Mouse (Mus musculus): Measurements from ENCODE around the gene Sh3rf1.

Gene Sh3rf1

DNA sequence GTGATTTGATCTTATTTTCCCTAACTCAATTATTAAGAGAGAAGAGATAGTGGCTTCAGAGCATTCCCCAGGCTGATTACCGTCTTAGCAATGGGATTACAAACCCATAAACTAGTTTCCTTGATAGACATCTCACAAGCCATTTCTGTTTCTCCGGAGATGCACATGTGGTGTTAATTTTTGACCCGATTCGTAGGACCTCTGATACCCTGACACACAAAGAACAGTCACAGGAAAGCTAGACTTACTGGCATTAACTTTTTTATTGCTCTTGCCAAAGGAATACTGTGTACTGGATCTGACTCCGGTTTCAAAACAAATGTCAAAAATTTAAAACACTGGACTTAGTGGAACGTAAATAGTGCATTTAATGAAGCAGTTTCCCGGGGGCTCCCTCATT, 62.2 kb downstream of the Sh3rf1 start:
- no peak for TF ChIP-seq GATA4 (IDR thresholded peaks at IDR 0.05; ENCODE audit: insufficient replicate concordance, low read length)

GRCm38 (mm10) chr8:61286394-61286793, 62.7 kb downstream of the Sh3rf1 start:
- no peak for TF ChIP-seq GATA4 (IDR thresholded peaks at IDR 0.05; ENCODE audit: insufficient replicate concordance, low read length)

DNA sequence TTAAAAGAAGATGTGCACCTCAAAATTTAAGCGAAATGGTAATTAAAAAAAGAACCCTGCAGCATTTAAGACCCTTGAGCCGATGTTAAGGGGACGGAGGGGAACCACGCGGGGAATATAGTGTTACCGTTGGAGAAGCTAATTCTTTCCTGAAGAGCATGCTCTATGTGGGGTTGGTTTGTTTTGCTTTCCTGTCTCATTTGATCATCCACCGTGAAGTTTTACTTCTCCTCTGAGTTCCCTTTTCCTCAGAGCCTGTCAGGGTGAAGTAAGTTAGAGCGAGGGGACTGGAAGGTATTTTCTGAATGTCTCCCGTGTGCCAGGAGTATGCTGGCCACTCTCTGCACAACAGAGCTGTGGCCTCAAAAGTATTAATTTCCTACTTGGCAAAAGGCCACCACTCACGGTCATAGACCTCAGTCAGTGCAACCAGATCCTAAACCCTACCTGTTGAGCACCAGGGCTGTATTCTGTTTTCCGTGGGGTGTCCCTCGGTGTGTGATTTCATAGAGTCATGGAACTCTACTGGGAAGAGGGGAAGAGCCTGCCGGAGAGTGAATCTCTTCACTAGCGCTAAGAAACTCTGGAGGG, 63.2 kb downstream of the Sh3rf1 start:
- no peak for TF ChIP-seq GATA4 (IDR thresholded peaks at IDR 0.05; ENCODE audit: insufficient replicate concordance, low read length)

DNA sequence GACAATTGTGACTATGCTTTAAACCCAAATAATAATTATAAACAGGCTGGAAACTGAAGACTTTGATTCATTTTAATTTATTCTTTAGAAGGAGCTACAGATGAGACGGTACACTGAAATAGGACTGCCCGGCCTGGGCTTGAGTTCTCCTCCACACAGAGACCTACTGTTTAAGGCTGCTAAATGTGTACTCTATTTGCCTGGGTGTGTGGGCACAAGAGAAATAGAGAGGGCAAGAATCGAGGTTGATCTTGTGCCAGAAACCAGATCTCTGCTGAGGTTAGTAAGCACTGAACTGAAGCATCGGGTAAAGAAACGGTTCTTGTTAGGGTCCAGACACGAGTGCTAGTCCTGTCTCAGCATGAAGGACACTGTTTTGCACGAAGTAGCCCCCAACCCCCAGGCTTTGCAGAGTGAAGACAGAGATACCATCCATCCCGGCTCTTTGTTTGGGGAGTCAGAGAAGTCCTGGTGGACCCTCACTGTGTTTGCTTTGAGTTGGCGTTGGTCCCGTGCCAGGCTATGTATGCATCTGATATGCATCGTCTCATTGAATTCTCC, 64.4 kb downstream of the Sh3rf1 start:
- no peak for TF ChIP-seq GATA4 (IDR thresholded peaks at IDR 0.05; ENCODE audit: insufficient replicate concordance, low read length)

- TF ChIP-seq GATA4 (IDR thresholded peaks at IDR 0.05; ENCODE audit: insufficient replicate concordance, low read length), result no peak
Observed at GRCm38 (mm10) chr8:61288676-61289075, 65.0 kb downstream of the Sh3rf1 start.

- no peak for TF ChIP-seq GATA4 (IDR thresholded peaks at IDR 0.05; ENCODE audit: insufficient replicate concordance, low read length)
Observed at GRCm38 (mm10) chr8:61295040-61295439, 71.4 kb downstream of the Sh3rf1 start.

DNA sequence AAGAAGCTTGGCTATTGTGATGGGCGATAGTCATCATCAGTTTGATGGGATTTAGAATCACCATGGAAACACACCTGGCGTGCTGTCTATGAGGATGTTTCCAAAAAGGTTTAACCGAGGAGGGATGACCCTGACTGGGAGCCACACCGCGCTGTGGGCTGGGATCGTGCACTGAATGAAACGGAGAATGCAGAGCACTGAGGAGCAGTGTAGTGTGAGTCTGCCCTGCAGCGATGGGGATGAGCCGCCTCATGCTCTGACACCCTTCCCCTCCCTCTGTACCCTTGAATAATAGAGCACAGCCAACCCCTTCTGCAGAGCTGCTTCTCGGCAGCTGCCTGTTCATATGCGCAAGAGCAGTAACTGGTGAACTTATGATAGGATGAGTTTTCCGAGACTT, 71.8 kb downstream of the Sh3rf1 start:
- no peak for TF ChIP-seq GATA4 (IDR thresholded peaks at IDR 0.05; ENCODE audit: insufficient replicate concordance, low read length)

DNA sequence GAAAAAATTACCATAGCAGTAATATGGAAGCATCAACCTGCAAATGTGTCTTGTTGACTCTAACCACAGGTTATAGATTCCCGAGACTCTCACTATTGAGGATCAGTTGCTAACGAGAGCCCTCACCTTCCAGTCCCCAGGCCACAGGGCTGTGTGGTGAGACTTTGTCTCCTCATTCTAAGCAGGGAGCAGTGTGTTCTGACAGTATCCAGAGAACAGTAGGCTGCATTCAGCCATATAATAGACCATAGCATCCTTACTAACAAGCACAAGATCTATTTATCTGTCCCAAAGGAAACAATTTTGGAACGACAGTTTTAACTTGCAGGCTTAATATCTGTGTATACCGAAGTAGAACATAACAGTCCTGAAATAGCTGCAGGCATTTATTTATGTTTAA, 75.2 kb downstream of the Sh3rf1 start:
- no peak for TF ChIP-seq GATA4 (IDR thresholded peaks at IDR 0.05; ENCODE audit: insufficient replicate concordance, low read length)

DNA sequence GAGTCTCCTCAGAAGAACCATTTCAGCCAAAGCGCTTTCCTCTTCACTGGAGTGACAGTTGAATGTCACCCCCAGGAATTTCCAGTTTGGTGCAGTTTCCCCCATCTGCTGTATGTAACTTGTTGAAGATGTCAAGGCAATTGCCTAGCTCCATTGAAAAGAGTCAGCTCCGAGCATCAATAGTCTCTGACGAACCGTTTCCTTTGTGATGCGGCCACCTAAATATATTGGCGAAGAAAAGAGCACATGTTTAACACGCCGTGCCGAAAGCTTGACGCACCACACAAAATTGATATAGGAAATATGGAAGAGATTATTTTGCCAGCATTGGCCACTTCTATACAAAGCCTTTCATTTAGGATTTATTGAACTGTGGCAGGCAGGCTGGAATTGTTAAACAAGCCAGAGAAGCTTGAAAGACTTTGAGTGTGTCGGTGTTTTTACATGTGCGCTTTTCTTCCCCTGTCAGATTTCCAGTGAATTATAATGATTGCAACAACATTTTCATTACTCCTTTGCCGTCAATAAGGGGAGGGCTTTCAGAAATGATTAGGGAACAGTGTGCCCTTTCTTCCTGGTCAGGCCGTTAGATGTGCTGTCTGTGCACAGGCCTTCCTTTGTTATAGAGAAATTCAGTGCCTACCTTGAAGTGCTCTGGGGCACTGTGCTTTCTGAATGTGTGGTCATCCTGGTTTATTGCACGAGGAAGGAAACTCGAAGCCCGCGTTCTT, 77.8 kb downstream of the Sh3rf1 start:
- TF ChIP-seq GATA4 (IDR thresholded peaks at IDR 0.05; ENCODE audit: insufficient replicate concordance, low read length), result no peak

- no peak for TF ChIP-seq GATA4 (IDR thresholded peaks at IDR 0.05; ENCODE audit: insufficient replicate concordance, low read length)
Observed at GRCm38 (mm10) chr8:61302029-61302368, 78.3 kb downstream of the Sh3rf1 start.

DNA sequence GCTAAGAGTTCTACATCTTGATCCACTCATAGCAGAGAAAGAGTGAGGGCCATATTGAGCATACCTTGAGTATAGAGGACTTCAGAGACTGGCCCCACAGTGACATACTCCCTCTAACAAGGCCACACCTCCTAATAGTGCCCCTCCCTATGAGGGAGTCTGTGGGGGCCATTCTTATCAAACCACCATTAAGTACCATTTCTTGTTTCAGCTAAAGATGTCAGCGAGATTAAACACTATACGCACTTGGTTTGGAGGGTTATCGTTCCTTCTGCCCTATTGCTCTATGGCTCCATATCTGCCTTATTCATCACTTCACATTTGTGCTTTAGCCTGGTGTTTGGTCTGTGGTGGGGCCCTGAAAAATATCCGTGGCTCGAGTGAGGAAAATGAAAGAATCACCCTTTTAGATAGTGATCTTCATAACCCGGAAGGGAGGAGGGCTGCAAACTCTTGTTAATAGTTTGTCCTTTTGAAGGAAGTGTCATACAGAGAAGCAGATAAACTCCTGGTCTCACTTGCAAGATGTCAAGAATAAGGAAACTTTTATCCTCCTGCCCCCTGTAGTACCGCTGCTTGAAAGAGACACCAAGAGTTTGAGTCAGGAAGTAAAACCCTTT, 81.9 kb downstream of the Sh3rf1 start:
- TF ChIP-seq GATA4 (IDR thresholded peaks at IDR 0.05; ENCODE audit: insufficient replicate concordance, low read length), result peak; percentile 34; the same call in 1 of the 2 replicates

DNA sequence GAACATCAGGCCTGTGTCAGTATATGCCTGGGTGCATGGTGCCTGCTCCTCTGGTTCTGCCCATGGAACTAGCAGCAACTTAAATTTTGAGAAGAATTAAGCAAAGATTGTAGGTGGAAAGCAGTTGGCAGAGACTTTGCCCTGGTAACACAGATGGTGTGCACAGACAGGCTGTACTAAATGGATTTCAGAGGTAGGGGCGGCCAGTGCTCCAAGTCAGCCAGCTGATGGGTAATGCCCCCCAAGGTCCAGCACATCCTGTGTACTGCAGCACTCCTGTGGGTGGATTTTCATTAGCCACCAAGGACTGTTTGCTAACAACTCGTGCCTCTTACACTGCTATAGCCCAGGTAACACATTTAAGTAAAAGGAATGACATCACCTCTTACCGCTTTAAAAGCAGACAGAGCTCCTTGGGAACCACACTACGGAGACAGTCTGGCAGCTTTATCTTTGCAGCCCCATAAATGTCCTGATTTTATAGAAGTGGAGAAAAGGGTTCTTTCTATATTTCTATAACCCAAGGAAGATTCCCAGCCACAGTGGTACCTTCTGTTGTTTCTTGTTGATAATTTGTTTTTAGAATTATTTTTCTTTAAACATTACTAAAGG, 82.9 kb downstream of the Sh3rf1 start:
- TF ChIP-seq GATA4 (IDR thresholded peaks at IDR 0.05; ENCODE audit: insufficient replicate concordance, low read length), result no peak

- TF ChIP-seq GATA4 (IDR thresholded peaks at IDR 0.05; ENCODE audit: insufficient replicate concordance, low read length), result no peak
Observed at GRCm38 (mm10) chr8:61308896-61309295, 85.2 kb downstream of the Sh3rf1 start.

DNA sequence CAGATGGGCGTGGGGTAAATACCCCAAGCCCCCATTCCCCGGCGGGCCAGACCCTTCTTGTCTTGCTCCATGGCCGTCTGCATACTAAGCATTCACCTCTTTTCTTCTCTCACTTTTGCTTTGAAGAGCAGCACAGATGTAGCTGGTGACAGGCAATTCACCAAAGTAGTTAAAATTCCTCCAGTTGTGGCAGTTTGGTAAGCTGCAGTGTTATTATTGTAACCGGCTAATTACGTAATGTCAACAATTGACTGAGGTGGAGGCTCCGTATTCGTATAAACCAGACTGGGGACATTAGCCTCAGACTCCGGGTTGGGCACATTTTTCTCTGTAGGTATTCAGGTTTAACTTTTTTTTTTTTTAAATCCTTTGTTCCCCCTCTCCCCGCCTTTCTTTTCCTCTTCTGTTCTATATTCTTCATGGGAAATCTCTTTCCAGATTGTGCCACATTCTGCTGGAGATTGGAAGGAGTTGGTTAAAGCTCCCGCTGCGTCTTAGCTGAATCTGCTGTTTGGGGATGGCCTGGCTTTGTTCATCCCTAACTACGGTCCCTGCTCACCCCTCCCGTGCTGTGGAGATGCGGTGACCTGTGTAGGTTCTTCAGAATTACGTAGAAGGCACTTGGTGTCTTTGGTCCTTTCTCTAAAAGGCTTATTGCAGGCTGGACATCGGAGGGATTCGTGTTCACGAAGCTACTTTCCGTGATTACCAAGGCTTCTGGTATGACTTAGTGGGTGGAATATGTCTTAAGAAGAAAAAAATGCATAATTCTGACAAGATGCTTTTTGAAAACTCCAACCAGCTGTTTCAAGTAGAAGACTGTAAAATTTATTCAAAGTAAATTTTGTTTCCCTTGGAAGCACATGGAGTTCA, 86.1 kb downstream of the Sh3rf1 start:
- no peak for TF ChIP-seq GATA4 (IDR thresholded peaks at IDR 0.05; ENCODE audit: insufficient replicate concordance, low read length)

DNA sequence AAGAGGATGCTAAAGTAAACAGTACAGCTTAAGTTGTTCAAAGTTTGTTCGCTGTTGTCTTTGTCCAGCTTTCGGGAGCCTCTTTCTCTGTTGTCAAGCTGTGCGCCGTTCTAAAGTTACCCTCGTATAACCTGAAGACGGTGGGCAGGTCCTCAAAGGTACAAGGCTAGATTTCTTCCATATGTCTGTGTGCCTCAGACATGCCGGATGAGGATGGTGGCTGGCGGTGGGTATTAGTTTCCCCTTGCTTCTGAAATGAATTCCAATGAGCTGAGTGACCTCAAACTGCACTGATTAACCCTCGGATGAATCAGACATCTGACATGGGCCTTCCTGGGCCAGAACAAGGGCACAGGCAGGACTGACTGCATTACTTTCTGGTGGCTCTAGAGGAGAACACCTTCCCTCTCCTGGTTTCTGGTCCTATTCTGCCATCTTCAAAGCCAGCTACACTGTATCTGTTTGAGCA, 86.8 kb downstream of the Sh3rf1 start:
- no peak for TF ChIP-seq GATA4 (IDR thresholded peaks at IDR 0.05; ENCODE audit: insufficient replicate concordance, low read length)
